Mouse (Mus musculus) olfactory bulb, adult 2 months (tissue): ENCODE data around the gene Tceal9. TPM values are rescaled to one million over a fixed set of nuclear protein-coding genes. Genes with fewer than 3 reads are reported as not detected.
"Not testable (repeated sequence)": the region's sequence is repeated elsewhere in the genome, so short reads cannot be mapped to it uniquely, and the experiment has no call there.

Source experiments
- H3K27ac ChIP-seq: fragments of 200-500 bp; 2 replicates; pipeline ENCODE4 v1.5.1; 2012; ENCODE audit warnings: low read depth, low read length; ENCODE audit not compliant: insufficient read depth
- H3K4me1 ChIP-seq: fragments of 200-500 bp; 2 replicates; pipeline ENCODE4 v1.6.1; 2012; ENCODE audit warnings: low read length; ENCODE audit not compliant: control insufficient read depth, insufficient read depth
- H3K4me3 ChIP-seq: fragments of 200-500 bp; 2 replicates; pipeline ENCODE4 v1.5.1; 2012; ENCODE audit warnings: mild to moderate bottlenecking, low read depth, low read length, moderate library complexity; ENCODE audit not compliant: insufficient read depth
- CTCF ChIP-seq: fragments of 200-500 bp; IDR thresholded peaks from 2 replicates; pipeline ENCODE4 v1.5.1; 2012; ENCODE audit warnings: low read depth, mild to moderate bottlenecking, low read length, moderate library complexity; ENCODE audit not compliant: insufficient read depth
- POLR2A ChIP-seq: fragments of 200-500 bp; IDR thresholded peaks from 2 replicates; pipeline ENCODE4 v1.6.1; 2012; ENCODE audit warnings: mild to moderate bottlenecking, low read depth, low read length, moderate library complexity; ENCODE audit not compliant: insufficient read depth
- WGBS: fragments of 180-500 bp; shearing (Covaris S2); methylation state at CpG from one replicate; pipeline ENCODE4 v1.1.7; 2018; 5-methylcytosine and 5-hydroxymethylcytosine counted together
- polyA plus RNA-seq: library from polyadenylated mRNA; stranded (reverse); fragments of >200 nt; gene quantifications from 2 replicates; pipeline ENCODE4 v1.2.4, GENCODE M21; 2012; ENCODE audit warnings: low replicate concordance; ENCODE audit not compliant: missing spikeins, insufficient read depth, insufficient read length

Gene Tceal9
- polyA plus RNA-seq, 1 experiment: not detected

DNA sequence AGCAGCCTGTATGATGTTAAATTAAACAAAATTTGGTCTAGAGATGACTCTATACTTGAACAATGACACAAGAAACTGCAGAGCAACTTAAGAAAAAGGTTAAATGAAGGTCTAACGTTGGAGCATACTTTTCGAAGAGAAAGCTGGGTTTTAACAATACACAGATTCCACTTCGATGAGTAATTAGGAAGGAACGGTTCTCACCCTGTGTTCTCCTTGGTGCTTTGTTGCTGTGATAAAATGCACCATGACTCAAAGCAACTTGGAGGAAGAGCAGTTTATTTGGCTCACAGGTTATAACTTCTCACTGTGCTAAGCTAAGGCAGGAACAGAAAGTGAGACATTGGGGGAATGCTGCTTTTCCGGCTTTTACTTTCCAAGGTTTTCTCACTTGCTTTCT, 22.8 kb downstream of the Tceal9 start:
- WGBS: 54% methylated on average over 5 of the region's 5 CpGs
- Histone ChIP-seq H3K4me1 (no peaks in the 10 kb centered on the region), H3K27ac (no peak overlapping the region), H3K4me3 (no peak overlapping the region)
- TF ChIP-seq POLR2A (no peak), CTCF (no peak)

DNA sequence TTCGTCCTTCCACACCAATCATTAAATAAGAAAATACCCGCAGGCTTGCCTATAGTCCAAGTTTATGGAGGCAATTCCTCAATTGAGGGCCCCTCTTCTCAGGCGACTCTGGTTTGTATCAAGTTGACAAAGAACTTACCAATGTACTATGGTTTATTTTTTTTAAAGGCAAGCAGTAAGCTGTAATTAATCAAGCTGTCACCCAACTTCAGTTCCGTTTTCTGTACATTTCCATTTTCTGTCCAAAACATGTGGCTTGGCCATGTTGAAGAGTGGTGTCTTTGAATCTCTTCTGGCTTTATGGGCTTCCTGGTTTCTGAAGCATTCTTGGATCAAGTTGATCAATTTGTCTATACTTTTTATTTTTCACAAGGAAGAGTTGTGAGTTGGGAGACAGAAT, 23.3 kb downstream of the Tceal9 start:
- H3K4me3 ChIP-seq: no peak overlapping the region
- no peaks in the 10 kb centered on the region for H3K4me1 ChIP-seq
- WGBS: 79% methylated on average over 4 of the region's 4 CpGs
- TF ChIP-seq CTCF: no peak
- TF ChIP-seq POLR2A: no peak
- H3K27ac ChIP-seq: no peak overlapping the region

DNA sequence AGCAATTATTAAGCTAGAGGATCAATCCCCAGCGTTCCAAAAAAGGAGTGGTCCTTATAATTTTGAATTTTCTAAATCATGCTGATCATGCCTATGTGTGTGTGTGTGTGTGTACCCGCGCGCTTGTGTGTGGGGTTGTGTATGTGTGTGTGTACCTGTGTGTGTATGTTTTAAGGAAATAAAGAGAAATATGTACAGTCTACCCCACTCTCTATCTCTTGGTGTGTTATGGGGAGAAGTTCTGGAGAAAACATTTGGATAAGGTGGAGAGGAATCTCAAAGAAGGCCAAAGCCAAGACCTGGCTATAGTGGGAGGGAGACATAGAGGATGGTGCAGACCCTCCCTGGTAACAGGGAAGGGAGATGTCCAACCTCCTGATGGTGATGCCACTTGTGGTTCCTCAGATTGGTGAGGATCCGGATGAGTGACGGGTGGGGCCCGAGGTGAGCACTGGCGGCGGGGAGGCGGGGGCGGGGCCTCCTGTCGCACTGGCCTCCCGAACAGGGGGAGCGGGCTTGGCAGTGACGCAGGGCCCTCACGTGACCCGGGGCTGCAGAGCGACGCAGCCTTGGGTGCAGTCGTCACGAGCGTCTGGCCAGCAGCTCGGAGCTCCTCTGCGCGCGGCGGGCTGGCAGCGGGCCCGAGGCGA, 25.0 kb downstream of the Tceal9 start, which contains the start of gene Bex3:
TSS of gene Bex3 (plus strand) at position 511 of the 650 bp plus-strand sequence.
- 42% methylated on average over 9 of the region's 30 CpGs for WGBS
- not testable (repeated sequence) for H3K4me1 ChIP-seq
- peak within 1 kb of the TSS; percentile 37 for H3K4me3 ChIP-seq
- peak within 1 kb of the TSS; percentile 73 for H3K27ac ChIP-seq

DNA sequence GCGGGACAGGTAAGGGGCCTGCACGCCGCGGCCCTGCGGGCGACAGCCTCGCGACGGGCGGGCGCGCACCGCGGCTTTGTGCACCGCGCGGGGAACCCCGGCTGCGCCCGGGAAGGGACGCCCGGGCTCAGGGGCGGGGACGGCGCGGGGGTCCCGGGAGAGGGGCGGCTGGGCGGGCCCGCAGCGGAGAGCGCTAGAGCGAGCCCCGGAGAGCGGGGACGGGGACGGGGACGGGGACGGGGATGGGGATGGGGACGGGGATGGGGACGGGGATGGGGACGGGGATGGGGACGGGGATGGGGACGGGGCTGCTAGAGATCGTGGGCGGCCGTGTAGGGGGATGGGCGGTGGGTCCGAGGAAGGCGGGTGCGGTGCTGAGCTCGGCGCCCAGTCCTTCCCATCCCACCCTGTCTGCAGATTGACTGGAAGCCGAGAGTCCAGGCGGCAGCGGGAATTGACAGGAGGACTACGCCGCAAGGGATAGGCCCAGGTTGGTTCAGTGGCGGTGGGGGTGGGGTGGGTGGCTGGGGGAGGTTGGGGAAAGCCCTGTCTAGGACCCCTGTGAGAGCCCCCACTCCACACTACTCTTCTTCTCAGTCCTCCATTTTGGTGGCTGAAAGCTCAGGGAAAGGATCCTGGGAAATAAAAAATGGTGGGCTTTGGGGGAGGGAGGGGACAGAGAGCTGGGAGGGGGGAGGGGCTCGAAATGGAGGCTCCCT, 25.7 kb downstream of the Tceal9 start:
- not testable (repeated sequence) for H3K27ac ChIP-seq, H3K4me1 ChIP-seq
- WGBS: 11% methylated on average over 16 of the region's 60 CpGs
- peak overlapping the region; percentile 37 for H3K4me3 ChIP-seq

DNA sequence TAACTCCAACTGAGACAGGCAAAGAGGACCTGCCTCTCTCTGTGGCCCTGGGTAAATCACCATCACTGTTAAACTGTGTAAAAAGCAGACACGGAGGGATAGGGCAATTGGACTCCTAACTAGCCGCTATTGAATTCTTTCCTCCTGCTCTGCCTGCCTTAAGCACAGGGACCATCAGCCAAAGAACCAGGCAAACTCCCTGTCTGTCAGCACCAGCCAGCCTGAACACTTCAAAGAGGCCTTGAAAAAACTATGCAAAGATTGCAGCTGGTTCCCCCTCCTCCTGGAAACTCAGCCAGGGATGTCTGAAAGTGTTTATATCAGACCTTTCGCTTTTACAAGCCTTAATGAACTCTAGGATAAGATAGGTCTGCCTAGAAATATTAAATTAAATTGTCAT, 29.7 kb downstream of the Tceal9 start:
- TF ChIP-seq POLR2A (no peak), CTCF (no peak)
- no peaks in the 10 kb centered on the region for H3K4me1 ChIP-seq
- no peak overlapping the region for H3K4me3 ChIP-seq
- H3K27ac ChIP-seq: no peak overlapping the region
- WGBS: 31% methylated on average over 3 of the region's 3 CpGs

DNA sequence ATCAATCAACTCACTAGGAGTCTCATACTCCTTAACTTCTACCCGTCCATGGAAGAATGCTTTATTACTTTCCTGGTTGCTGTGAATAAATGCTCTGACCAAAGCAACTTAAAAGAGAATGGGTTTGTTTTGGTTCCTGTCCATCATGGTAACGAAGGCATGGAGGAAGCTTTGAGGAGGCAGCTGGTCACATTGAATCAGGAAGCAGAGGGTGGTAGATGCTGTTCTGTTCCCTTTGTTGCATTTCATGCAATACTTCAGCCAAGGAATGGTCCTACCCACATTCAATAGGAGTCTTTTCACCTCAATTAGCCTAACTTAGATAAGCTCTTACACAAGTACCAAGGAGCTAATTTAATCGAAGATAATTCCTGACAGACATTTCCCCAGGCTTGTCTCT, 30.5 kb downstream of the Tceal9 start:
- Histone ChIP-seq H3K4me3 (no peak overlapping the region), H3K27ac (no peak overlapping the region), H3K4me1 (no peaks in the 10 kb centered on the region)
- 33% methylated on average over 3 of the region's 3 CpGs for WGBS
- TF ChIP-seq POLR2A (no peak), CTCF (no peak)

DNA sequence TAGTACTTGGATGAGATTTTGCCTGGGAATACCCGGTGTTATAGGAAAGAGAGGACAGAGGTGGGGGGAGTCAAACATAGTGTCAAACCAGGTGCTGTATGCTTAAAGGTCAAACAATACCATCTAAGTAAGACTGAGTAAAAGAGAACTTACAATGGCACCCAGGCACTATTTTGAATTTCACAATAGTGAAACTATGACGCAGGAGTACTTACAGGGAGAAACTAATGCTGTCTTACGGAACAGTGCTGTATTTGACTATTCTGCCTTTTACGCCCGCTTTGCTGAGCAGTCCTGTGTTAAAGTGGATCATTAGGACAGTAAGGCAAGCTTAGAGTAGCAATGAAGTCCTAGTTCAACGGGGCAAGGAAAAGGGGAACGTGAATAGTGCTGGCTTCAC, 32.7 kb downstream of the Tceal9 start:
- 86% methylated on average over 7 of the region's 7 CpGs for WGBS
- Histone ChIP-seq H3K4me3 (no peak overlapping the region), H3K4me1 (no peaks in the 10 kb centered on the region), H3K27ac (no peak overlapping the region)
- TF ChIP-seq CTCF (no peak), POLR2A (no peak)

DNA sequence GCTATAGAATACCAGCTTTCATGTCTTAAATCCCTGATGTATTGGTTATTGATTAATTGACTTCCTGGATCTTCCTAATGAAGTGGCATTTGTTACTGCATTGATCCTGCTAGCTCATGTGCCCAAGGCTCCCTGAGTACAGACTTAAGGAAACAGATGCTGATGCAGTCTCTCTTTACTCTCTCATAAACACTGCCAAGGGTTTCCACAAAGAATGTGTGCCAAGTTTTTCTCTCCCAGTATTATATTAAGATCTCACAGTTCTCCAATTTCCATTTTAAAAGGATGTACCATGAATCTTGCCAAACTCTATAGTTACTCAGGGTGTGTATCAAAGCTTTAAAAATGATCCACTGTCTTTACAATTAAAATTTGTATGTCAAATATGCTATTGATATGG, 33.5 kb downstream of the Tceal9 start:
- no peak overlapping the region for H3K27ac ChIP-seq
- H3K4me3 ChIP-seq: no peak overlapping the region
- TF ChIP-seq POLR2A (no peak), CTCF (no peak)
- H3K4me1 ChIP-seq: no peaks in the 10 kb centered on the region

DNA sequence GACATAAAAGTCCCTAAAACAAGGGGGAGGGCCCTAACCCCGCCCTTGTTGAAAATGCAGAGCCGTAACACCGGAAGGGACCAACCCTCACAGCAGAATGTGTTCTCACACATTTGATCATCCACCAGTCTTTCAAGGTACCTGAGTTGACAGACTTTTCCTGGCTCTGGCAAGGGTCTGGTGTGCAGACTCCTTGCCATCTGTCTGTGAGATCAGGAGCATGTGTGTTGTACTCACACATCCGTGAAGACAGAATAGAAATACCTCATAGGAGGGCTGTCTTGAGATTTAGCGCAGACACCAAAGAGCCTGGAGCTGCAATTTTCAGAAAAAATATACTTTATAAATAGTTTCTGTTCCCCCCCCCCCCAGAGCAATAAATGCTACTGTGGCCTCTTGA, 34.5 kb downstream of the Tceal9 start:
- TF ChIP-seq POLR2A: no peak
- no peak for TF ChIP-seq CTCF
- Histone ChIP-seq H3K4me3 (no peak overlapping the region), H3K4me1 (no peaks in the 10 kb centered on the region), H3K27ac (no peak overlapping the region)
- 81% methylated on average over 5 of the region's 5 CpGs for WGBS
